Mouse (Mus musculus): ENCODE measurements around the gene Dis3.
"Not testable (repeated sequence)": the region's sequence is repeated elsewhere in the genome, so short reads cannot be mapped to it uniquely, and the experiment has no call there.

GRCm38 (mm10) chr14:99034851-99035250 lies 64.7 kb downstream of the Dis3 start:
- TF ChIP-seq POLR2A (IDR thresholded peaks at IDR 0.05; ENCODE audit: insufficient read length, low read depth); USF1 (IDR thresholded peaks at IDR 0.05; ENCODE audit: low read depth); CEBPB (IDR thresholded peaks at IDR 0.05; ENCODE audit: insufficient read depth, poor library complexity, severe bottlenecking); POLR2AphosphoS2 (IDR thresholded peaks at IDR 0.05; ENCODE audit: insufficient read length, low read depth); MAX (IDR thresholded peaks at IDR 0.05; ENCODE audit: low read depth); MYOD1 (IDR thresholded peaks at IDR 0.05; ENCODE audit: control insufficient read depth in 1 of 3, insufficient read length in 2 of 3, low read depth in 2 of 3); TCF12 (IDR thresholded peaks at IDR 0.05; ENCODE audit: insufficient read depth, poor library complexity, severe bottlenecking); E2F4 (IDR thresholded peaks at IDR 0.05; ENCODE audit: insufficient read depth); MYOG (IDR thresholded peaks at IDR 0.05; ENCODE audit: control insufficient read depth in 1 of 3, insufficient read depth in 1 of 3, insufficient read length in 2 of 3, low read depth in 2 of 3); REST (IDR thresholded peaks at IDR 0.05; ENCODE audit: insufficient read depth, insufficient read length); TCF3 (IDR thresholded peaks at IDR 0.05; ENCODE audit: insufficient read length, low read depth): not testable (repeated sequence)

All from myocyte (in vitro differentiated cells).